Mouse (Mus musculus): ENCODE data around the gene Bpgm. TPM values are rescaled to one million over a fixed set of nuclear protein-coding genes. Genes with fewer than 3 reads are reported as not detected.

The Bpgm gene
- polyA plus RNA-seq, 2 experiments: 37.5 to 38.5 TPM

GRCm38 (mm10) chr6:34497991-34498625 lies 22.1 kb downstream of the Bpgm start:
- WGBS: 46% methylated on average over 5 of the region's 5 CpGs
- Histone ChIP-seq H3K36me3 (ENCODE audit: control insufficient read depth, insufficient read depth, low read length) (no peaks in the 10 kb centered on the region), H3K4me2 (replicated peaks; ENCODE audit: low read depth, low read length, severe bottlenecking) (no peak overlapping the region), H3K4me3 (replicated peaks; ENCODE audit: low read length) (no peak overlapping the region), H3K9me3 (ENCODE audit: control insufficient read depth, low read length) (no peaks in the 10 kb centered on the region), H3K4me1 (ENCODE audit: control insufficient read depth, insufficient read depth, low read length) (peaks cover 28% of the 10 kb centered on the region), H3K27ac (replicated peaks; ENCODE audit: low read depth, low read length) (no peak overlapping the region; the same call in 1 of the 2 replicates), H3K9ac (ENCODE audit: low read depth, low read length, severe bottlenecking) (no peak overlapping the region), H3K27me3 (ENCODE audit: control insufficient read depth, insufficient read depth, low read length) (no peaks in the 10 kb centered on the region)
- TF ChIP-seq POLR2A (IDR thresholded peaks at IDR 0.05; ENCODE audit: borderline replicate concordance, extremely low read depth, insufficient read depth, insufficient read length): no peak
- ATAC-seq (ENCODE audit: low FRiP score, low read depth): no peak
- DNase-seq (ENCODE audit: low spot score): no peak

- Histone ChIP-seq H3K4me1 (ENCODE audit: control insufficient read depth, insufficient read depth, low read length) (peaks cover 10% of the 10 kb centered on the region), H3K9ac (ENCODE audit: low read depth, low read length, severe bottlenecking) (no peak overlapping the region), H3K27ac (replicated peaks; ENCODE audit: low read depth, low read length) (no peak overlapping the region), H3K9me3 (ENCODE audit: control insufficient read depth, low read length) (no peaks in the 10 kb centered on the region), H3K36me3 (ENCODE audit: control insufficient read depth, insufficient read depth, low read length) (peaks cover 20% of the 10 kb centered on the region), H3K4me3 (replicated peaks; ENCODE audit: low read length) (no peak overlapping the region), H3K27me3 (ENCODE audit: control insufficient read depth, insufficient read depth, low read length) (no peaks in the 10 kb centered on the region), H3K4me2 (replicated peaks; ENCODE audit: low read depth, low read length, severe bottlenecking) (no peak overlapping the region)
- ATAC-seq (ENCODE audit: low FRiP score, low read depth) (no peak), DNase-seq (ENCODE audit: low spot score) (no peak)
- WGBS: 85% methylated on average over 7 of the region's 7 CpGs
- TF ChIP-seq POLR2A (IDR thresholded peaks at IDR 0.05; ENCODE audit: borderline replicate concordance, extremely low read depth, insufficient read depth, insufficient read length): no peak
Measured at GRCm38 (mm10) chr6:34502291-34502690, 26.3 kb downstream of the Bpgm start.

- Histone ChIP-seq H3K4me3 (replicated peaks; ENCODE audit: low read length) (no peak overlapping the region), H3K27me3 (ENCODE audit: control insufficient read depth, insufficient read depth, low read length) (no peaks in the 10 kb centered on the region), H3K4me1 (ENCODE audit: control insufficient read depth, insufficient read depth, low read length) (no peaks in the 10 kb centered on the region), H3K4me2 (replicated peaks; ENCODE audit: low read depth, low read length, severe bottlenecking) (no peak overlapping the region), H3K9me3 (ENCODE audit: control insufficient read depth, low read length) (no peaks in the 10 kb centered on the region), H3K9ac (ENCODE audit: low read depth, low read length, severe bottlenecking) (no peak overlapping the region), H3K36me3 (ENCODE audit: control insufficient read depth, insufficient read depth, low read length) (peaks cover 20% of the 10 kb centered on the region), H3K27ac (replicated peaks; ENCODE audit: low read depth, low read length) (no peak overlapping the region)
- ATAC-seq (ENCODE audit: low FRiP score, low read depth) (no peak), DNase-seq (ENCODE audit: low spot score) (no peak)
- TF ChIP-seq POLR2A (IDR thresholded peaks at IDR 0.05; ENCODE audit: borderline replicate concordance, extremely low read depth, insufficient read depth, insufficient read length): no peak
- WGBS: 69% methylated on average over 11 of the region's 11 CpGs
Measured at GRCm38 (mm10) chr6:34505957-34506356, 29.9 kb downstream of the Bpgm start.

- Histone ChIP-seq H3K4me3 (replicated peaks; ENCODE audit: low read length) (no peak overlapping the region), H3K27me3 (ENCODE audit: control insufficient read depth, insufficient read depth, low read length) (no peaks in the 10 kb centered on the region), H3K9me3 (ENCODE audit: control insufficient read depth, low read length) (no peaks in the 10 kb centered on the region), H3K4me2 (replicated peaks; ENCODE audit: low read depth, low read length, severe bottlenecking) (no peak overlapping the region), H3K36me3 (ENCODE audit: control insufficient read depth, insufficient read depth, low read length) (peaks cover 20% of the 10 kb centered on the region), H3K9ac (ENCODE audit: low read depth, low read length, severe bottlenecking) (no peak overlapping the region), H3K27ac (replicated peaks; ENCODE audit: low read depth, low read length) (no peak overlapping the region), H3K4me1 (ENCODE audit: control insufficient read depth, insufficient read depth, low read length) (peaks cover 3% of the 10 kb centered on the region; the same call in 1 of the 2 replicates)
- ATAC-seq (ENCODE audit: low FRiP score, low read depth) (no peak), DNase-seq (ENCODE audit: low spot score) (no peak)
- WGBS: 92% methylated on average over 4 of the region's 4 CpGs
- no peak for TF ChIP-seq POLR2A (IDR thresholded peaks at IDR 0.05; ENCODE audit: borderline replicate concordance, extremely low read depth, insufficient read depth, insufficient read length)
Measured at GRCm38 (mm10) chr6:34507581-34507980, 31.6 kb downstream of the Bpgm start.

GRCm38 (mm10) chr6:34508016-34508415 lies 32.0 kb downstream of the Bpgm start:
- ATAC-seq (ENCODE audit: low FRiP score, low read depth): no peak
- no peak overlapping the region for H3K9ac ChIP-seq (ENCODE audit: low read depth, low read length, severe bottlenecking)
- WGBS: 88% methylated on average over 4 of the region's 4 CpGs
- peaks cover 20% of the 10 kb centered on the region for H3K36me3 ChIP-seq (ENCODE audit: control insufficient read depth, insufficient read depth, low read length)
- no peaks in the 10 kb centered on the region for H3K9me3 ChIP-seq (ENCODE audit: control insufficient read depth, low read length)
- H3K27ac ChIP-seq (replicated peaks; ENCODE audit: low read depth, low read length): no peak overlapping the region
- H3K4me3 ChIP-seq (replicated peaks; ENCODE audit: low read length): no peak overlapping the region
- TF ChIP-seq POLR2A (IDR thresholded peaks at IDR 0.05; ENCODE audit: borderline replicate concordance, extremely low read depth, insufficient read depth, insufficient read length): no peak
- H3K27me3 ChIP-seq (ENCODE audit: control insufficient read depth, insufficient read depth, low read length): no peaks in the 10 kb centered on the region
- H3K4me2 ChIP-seq (replicated peaks; ENCODE audit: low read depth, low read length, severe bottlenecking): no peak overlapping the region
- peaks cover 3% of the 10 kb centered on the region; the same call in 1 of the 2 replicates for H3K4me1 ChIP-seq (ENCODE audit: control insufficient read depth, insufficient read depth, low read length)
- no peak for DNase-seq (ENCODE audit: low spot score)

Data from limb, embryonic 14.5 days (tissue).